Mouse (Mus musculus): ENCODE results near the gene Sox13. TPM values are rescaled to one million over a fixed set of nuclear protein-coding genes. Genes with fewer than 3 reads are reported as not detected.

The Sox13 gene
- polyA plus RNA-seq, 1 experiment = 0.80 TPM

DNA sequence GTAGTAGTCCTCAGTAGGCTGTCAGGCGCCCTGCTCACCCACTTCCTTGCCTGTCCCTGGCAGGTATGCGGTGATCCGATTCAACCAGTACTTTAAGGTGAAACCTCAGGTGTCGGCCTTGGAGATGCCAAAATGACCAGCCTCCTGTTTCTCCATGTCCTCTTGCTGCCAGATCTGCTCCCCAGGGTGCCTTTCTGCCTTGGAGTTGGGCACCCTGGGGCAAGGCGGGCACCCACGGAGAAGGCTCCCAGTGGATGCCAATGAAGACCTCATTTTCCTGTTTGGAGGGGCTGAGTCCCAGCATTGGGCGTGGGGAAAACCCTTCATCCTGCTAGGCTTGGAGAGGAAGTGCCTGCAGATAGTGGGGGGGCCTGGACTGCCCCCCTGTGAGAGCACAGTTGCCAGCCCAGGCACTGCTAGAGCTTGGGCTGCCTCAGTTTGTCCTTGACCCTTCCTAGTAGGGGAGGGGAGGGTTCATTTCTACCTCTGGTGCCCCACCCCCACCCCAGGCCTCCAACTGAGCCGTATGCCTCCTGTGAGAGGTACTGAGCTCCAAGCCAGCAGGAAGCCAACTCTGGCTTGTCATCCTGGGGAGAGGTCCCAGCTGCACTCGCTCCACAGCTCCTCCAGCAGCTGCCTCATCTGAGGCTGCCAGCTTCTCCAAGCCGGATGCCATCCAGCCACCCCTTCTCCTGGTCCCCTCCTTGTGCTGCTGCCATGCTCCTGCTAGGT lies 44.8 kb downstream of the Sox13 start:
- Histone ChIP-seq H3K4me3 (no peak overlapping the region), H3K36me3 (ENCODE audit: control insufficient read depth, insufficient read depth) (no peaks in the 10 kb centered on the region), H3ac (ENCODE audit: control insufficient read depth, insufficient read length) (no peak overlapping the region), H3K79me2 (ENCODE audit: control insufficient read depth, insufficient read depth) (no peaks in the 10 kb centered on the region), H3K4me2 (ENCODE audit: low read depth) (no peak overlapping the region), H3K27me3 (ENCODE audit: control insufficient read depth, insufficient read depth, insufficient read length) (peaks cover 35% of the 10 kb centered on the region)
- TF ChIP-seq TCF3 (IDR thresholded peaks at IDR 0.05; ENCODE audit: insufficient read length, low read depth) (no peak), SRF (IDR thresholded peaks at IDR 0.05; ENCODE audit: control insufficient read depth, insufficient read length, low read depth) (no peak), MAX (IDR thresholded peaks at IDR 0.05; ENCODE audit: low read depth) (no peak), USF1 (IDR thresholded peaks at IDR 0.05; ENCODE audit: low read depth) (no peak), CEBPB (IDR thresholded peaks at IDR 0.05; ENCODE audit: insufficient read depth, poor library complexity, severe bottlenecking) (no peak), MYOG (IDR thresholded peaks at IDR 0.05; ENCODE audit: control insufficient read depth in 1 of 3, insufficient read depth in 1 of 3, insufficient read length in 2 of 3, low read depth in 2 of 3) (no peak), MYOD1 (IDR thresholded peaks at IDR 0.05; ENCODE audit: control insufficient read depth in 1 of 3, insufficient read length in 2 of 3, low read depth in 2 of 3) (no peak), POLR2A (IDR thresholded peaks at IDR 0.05; ENCODE audit: insufficient read length, low read depth) (no peak), REST (IDR thresholded peaks at IDR 0.05; ENCODE audit: insufficient read depth, insufficient read length) (no peak)

DNA sequence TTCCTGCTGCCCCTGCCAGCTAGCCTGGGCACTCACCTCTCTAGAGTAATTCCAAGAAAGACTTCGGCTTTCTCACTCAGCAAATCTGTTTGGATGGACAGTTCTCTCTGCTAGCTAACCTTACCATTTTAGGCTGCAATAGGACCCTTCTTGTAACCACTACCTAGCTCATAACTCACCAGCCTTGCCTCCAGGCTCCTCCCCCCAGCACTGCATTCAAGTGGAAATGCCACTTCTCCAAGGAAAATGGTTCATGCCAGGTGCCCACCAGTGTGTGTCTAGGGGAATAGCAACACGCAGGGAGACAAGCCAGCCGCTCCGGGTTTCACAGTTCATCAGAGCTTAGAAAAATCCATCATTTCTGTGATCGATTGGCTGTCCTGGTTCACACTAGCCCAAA lies 46.6 kb downstream of the Sox13 start:
- H3ac ChIP-seq (ENCODE audit: control insufficient read depth, insufficient read length) = no peak overlapping the region
- no peak overlapping the region for H3K4me3 ChIP-seq
- H3K36me3 ChIP-seq (ENCODE audit: control insufficient read depth, insufficient read depth) = no peaks in the 10 kb centered on the region
- H3K4me2 ChIP-seq (ENCODE audit: low read depth) = no peak overlapping the region
- H3K27me3 ChIP-seq (ENCODE audit: control insufficient read depth, insufficient read depth, insufficient read length) = peaks cover 53% of the 10 kb centered on the region
- no peak for TF ChIP-seq MAX (IDR thresholded peaks at IDR 0.05; ENCODE audit: low read depth)
- TF ChIP-seq SRF (IDR thresholded peaks at IDR 0.05; ENCODE audit: control insufficient read depth, insufficient read length, low read depth) = no peak
- no peak for TF ChIP-seq POLR2A (IDR thresholded peaks at IDR 0.05; ENCODE audit: insufficient read length, low read depth)
- TF ChIP-seq POLR2AphosphoS2 (IDR thresholded peaks at IDR 0.05; ENCODE audit: insufficient read length, low read depth) = no peak
- no peak for TF ChIP-seq MYOD1 (IDR thresholded peaks at IDR 0.05; ENCODE audit: control insufficient read depth in 1 of 3, insufficient read length in 2 of 3, low read depth in 2 of 3)
- TF ChIP-seq TCF12 (IDR thresholded peaks at IDR 0.05; ENCODE audit: insufficient read depth, poor library complexity, severe bottlenecking) = no peak
- TF ChIP-seq E2F4 (IDR thresholded peaks at IDR 0.05; ENCODE audit: insufficient read depth) = no peak
- no peak for TF ChIP-seq CEBPB (IDR thresholded peaks at IDR 0.05; ENCODE audit: insufficient read depth, poor library complexity, severe bottlenecking)
- no peak for TF ChIP-seq REST (IDR thresholded peaks at IDR 0.05; ENCODE audit: insufficient read depth, insufficient read length)
- no peak for TF ChIP-seq TCF3 (IDR thresholded peaks at IDR 0.05; ENCODE audit: insufficient read length, low read depth)
- no peaks in the 10 kb centered on the region for H3K79me2 ChIP-seq (ENCODE audit: control insufficient read depth, insufficient read depth)

DNA sequence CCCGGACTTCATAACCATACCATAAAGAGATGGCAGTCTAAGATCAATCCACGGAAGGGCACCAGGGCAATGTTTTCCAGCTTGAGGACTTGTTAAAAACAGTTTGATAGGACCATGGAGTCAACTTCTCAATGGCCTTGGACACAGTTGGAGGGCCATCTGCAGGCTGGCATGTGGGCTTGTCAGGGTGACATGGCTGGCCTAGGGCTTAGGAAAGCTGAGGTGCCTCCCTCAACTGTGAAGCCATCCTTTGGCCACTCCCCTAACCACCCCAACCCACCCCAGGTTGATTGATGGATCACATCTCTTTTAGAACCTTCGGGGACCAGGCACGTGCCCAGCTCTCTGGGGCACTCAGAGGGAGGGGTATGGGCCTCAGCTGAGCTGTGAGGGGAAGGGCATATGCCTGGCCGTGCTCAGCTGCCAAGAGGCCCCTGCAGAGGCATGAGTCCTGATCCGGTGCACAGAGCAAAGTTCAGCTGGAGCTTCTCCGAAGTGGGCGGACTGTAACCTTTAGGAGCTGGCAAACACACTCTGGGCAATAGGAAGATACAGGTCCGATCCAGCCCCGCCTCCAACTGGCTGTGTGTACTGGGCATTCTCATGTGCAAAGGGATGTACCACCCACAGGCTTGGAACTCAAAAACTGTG lies 48.4 kb downstream of the Sox13 start:
- H3K4me3 ChIP-seq = no peak overlapping the region
- H3K79me2 ChIP-seq (ENCODE audit: control insufficient read depth, insufficient read depth) = no peaks in the 10 kb centered on the region
- no peaks in the 10 kb centered on the region for H3K36me3 ChIP-seq (ENCODE audit: control insufficient read depth, insufficient read depth)
- no peak overlapping the region for H3K4me2 ChIP-seq (ENCODE audit: low read depth)
- no peak overlapping the region for H3ac ChIP-seq (ENCODE audit: control insufficient read depth, insufficient read length)
- no peak for TF ChIP-seq POLR2AphosphoS2 (IDR thresholded peaks at IDR 0.05; ENCODE audit: insufficient read length, low read depth)
- TF ChIP-seq CEBPB (IDR thresholded peaks at IDR 0.05; ENCODE audit: insufficient read depth, poor library complexity, severe bottlenecking) = no peak
- no peak for TF ChIP-seq SRF (IDR thresholded peaks at IDR 0.05; ENCODE audit: control insufficient read depth, insufficient read length, low read depth)
- no peak for TF ChIP-seq TCF12 (IDR thresholded peaks at IDR 0.05; ENCODE audit: insufficient read depth, poor library complexity, severe bottlenecking)
- no peak for TF ChIP-seq TCF3 (IDR thresholded peaks at IDR 0.05; ENCODE audit: insufficient read length, low read depth)
- no peak for TF ChIP-seq POLR2A (IDR thresholded peaks at IDR 0.05; ENCODE audit: insufficient read length, low read depth)
- TF ChIP-seq E2F4 (IDR thresholded peaks at IDR 0.05; ENCODE audit: insufficient read depth) = no peak
- no peak for TF ChIP-seq REST (IDR thresholded peaks at IDR 0.05; ENCODE audit: insufficient read depth, insufficient read length)
- no peak for TF ChIP-seq MYOG (IDR thresholded peaks at IDR 0.05; ENCODE audit: control insufficient read depth in 1 of 3, insufficient read depth in 1 of 3, insufficient read length in 2 of 3, low read depth in 2 of 3)
- TF ChIP-seq MAX (IDR thresholded peaks at IDR 0.05; ENCODE audit: low read depth) = no peak
- TF ChIP-seq USF1 (IDR thresholded peaks at IDR 0.05; ENCODE audit: low read depth) = no peak
- TF ChIP-seq MYOD1 (IDR thresholded peaks at IDR 0.05; ENCODE audit: control insufficient read depth in 1 of 3, insufficient read length in 2 of 3, low read depth in 2 of 3) = no peak
- peaks cover 69% of the 10 kb centered on the region for H3K27me3 ChIP-seq (ENCODE audit: control insufficient read depth, insufficient read depth, insufficient read length)

DNA sequence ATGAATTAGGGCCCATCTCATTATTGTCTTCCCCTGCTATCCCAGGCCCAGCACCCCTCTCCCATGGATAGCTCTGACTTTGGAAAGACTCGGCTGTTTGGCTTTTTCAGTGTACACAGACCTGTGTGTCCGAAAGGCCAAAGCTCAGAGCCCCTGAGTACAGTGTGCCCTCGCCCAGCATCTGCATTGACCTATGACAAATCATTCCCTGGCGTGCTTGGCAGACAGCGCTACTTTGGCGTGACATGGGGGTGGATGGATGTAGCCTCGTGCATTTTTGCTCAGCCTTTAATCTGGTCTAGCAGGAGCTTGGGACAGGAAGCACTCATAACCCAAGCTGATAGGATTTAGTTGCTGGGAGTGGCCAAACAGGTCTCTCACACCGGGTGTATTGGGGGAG lies 52.1 kb downstream of the Sox13 start:
- H3ac ChIP-seq (ENCODE audit: control insufficient read depth, insufficient read length) = no peak overlapping the region
- no peaks in the 10 kb centered on the region for H3K36me3 ChIP-seq (ENCODE audit: control insufficient read depth, insufficient read depth)
- no peak for TF ChIP-seq E2F4 (IDR thresholded peaks at IDR 0.05; ENCODE audit: insufficient read depth)
- H3K4me3 ChIP-seq = no peak overlapping the region
- H3K4me2 ChIP-seq (ENCODE audit: low read depth) = no peak overlapping the region
- H3K79me2 ChIP-seq (ENCODE audit: control insufficient read depth, insufficient read depth) = no peaks in the 10 kb centered on the region
- H3K27me3 ChIP-seq (ENCODE audit: control insufficient read depth, insufficient read depth, insufficient read length) = peaks cover 90% of the 10 kb centered on the region

DNA sequence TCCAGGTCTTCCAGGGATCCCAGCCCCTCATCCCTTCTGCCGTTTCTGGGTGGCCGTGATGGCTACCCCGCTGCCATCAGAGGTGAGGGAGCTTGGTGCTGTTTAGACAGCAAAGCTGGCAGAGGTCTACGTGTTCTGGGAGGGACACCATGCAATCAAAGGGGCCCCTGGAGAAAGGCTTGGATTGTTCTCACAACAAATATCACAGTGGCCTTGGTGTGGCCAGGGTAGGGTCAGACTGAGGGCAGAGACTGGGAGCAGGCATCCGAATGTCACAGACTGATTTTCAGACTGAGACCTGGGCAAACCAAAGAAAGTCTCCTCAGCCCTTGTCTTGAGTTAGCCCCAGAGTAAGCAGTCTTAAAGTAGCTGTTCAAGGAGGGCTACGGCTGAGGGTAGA lies 52.7 kb downstream of the Sox13 start:
- peaks cover 90% of the 10 kb centered on the region for H3K27me3 ChIP-seq (ENCODE audit: control insufficient read depth, insufficient read depth, insufficient read length)
- no peaks in the 10 kb centered on the region for H3K79me2 ChIP-seq (ENCODE audit: control insufficient read depth, insufficient read depth)
- H3K36me3 ChIP-seq (ENCODE audit: control insufficient read depth, insufficient read depth) = no peaks in the 10 kb centered on the region
- no peak overlapping the region for H3ac ChIP-seq (ENCODE audit: control insufficient read depth, insufficient read length)
- no peak overlapping the region for H3K4me2 ChIP-seq (ENCODE audit: low read depth)
- H3K4me3 ChIP-seq = no peak overlapping the region
- TF ChIP-seq SRF (IDR thresholded peaks at IDR 0.05; ENCODE audit: control insufficient read depth, insufficient read length, low read depth) (no peak), TCF12 (IDR thresholded peaks at IDR 0.05; ENCODE audit: insufficient read depth, poor library complexity, severe bottlenecking) (no peak), MYOD1 (IDR thresholded peaks at IDR 0.05; ENCODE audit: control insufficient read depth in 1 of 3, insufficient read length in 2 of 3, low read depth in 2 of 3) (no peak), CEBPB (IDR thresholded peaks at IDR 0.05; ENCODE audit: insufficient read depth, poor library complexity, severe bottlenecking) (no peak), MAX (IDR thresholded peaks at IDR 0.05; ENCODE audit: low read depth) (no peak), REST (IDR thresholded peaks at IDR 0.05; ENCODE audit: insufficient read depth, insufficient read length) (no peak), POLR2A (IDR thresholded peaks at IDR 0.05; ENCODE audit: insufficient read length, low read depth) (no peak), USF1 (IDR thresholded peaks at IDR 0.05; ENCODE audit: low read depth) (no peak), MYOG (IDR thresholded peaks at IDR 0.05; ENCODE audit: control insufficient read depth in 1 of 3, insufficient read depth in 1 of 3, insufficient read length in 2 of 3, low read depth in 2 of 3) (no peak), POLR2AphosphoS2 (IDR thresholded peaks at IDR 0.05; ENCODE audit: insufficient read length, low read depth) (no peak), TCF3 (IDR thresholded peaks at IDR 0.05; ENCODE audit: insufficient read length, low read depth) (no peak), E2F4 (IDR thresholded peaks at IDR 0.05; ENCODE audit: insufficient read depth) (no peak)
